Mouse (Mus musculus) small intestine, adult 2 months (tissue): ENCODE measurements around the gene Ttc29.

Experiments
- CTCF ChIP-seq: fragments of 200-500 bp; IDR thresholded peaks from 2 replicates; pipeline ENCODE4 v1.5.1; 2012; ENCODE audit warnings: low read depth, mild to moderate bottlenecking, control low read depth, inconsistent platforms, low read length, moderate library complexity, mixed read lengths; ENCODE audit not compliant: insufficient replicate concordance, insufficient read length; ENCODE audit errors: extremely low read depth
- POLR2A ChIP-seq: fragments of 200-500 bp; IDR thresholded peaks from 2 replicates; pipeline ENCODE4 v1.6.1; 2012; ENCODE audit warnings: low read depth, mild to moderate bottlenecking, control low read depth, inconsistent platforms, low read length, moderate library complexity

DNA sequence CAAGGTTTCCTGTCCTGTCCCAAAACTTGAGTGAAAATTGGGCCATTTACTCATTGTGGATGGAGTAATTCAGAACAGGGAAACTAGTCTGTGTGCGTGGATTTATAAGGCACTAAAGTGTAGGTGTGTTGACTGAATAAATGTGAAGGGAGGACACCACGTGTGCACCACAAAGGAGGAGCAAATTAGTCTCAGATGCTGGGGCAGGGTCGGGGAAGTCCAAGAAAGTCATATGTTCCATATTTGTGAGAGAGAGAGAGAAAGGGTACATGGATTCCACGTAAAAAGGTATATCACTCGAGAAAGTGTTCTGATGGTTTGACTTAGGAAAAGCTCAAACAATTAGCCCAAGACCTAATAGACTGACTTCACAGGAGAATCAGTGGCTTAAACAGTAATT, 52.4 kb downstream of the Ttc29 start:
- TF ChIP-seq POLR2A (no peak), CTCF (no peak)
